Mouse (Mus musculus) pancreas, adult 10 weeks (tissue): Measurements from ENCODE around the gene Gm3542. TPM values are rescaled to one million over a fixed set of nuclear protein-coding genes. Genes with fewer than 3 reads are reported as not detected.

Source experiments
- polyA plus RNA-seq: library from polyadenylated mRNA; stranded (reverse); fragments of 350-450 nt; fragmentation: Illumina TruSeq; extraction: RNeasy Lipid Tissue Mini Kit (QIAGEN cat#74804); gene quantifications from one replicate; pipeline ENCODE4 v1.2.3, GENCODE M21; 2015; ENCODE audit warnings: low read depth, low replicate concordance; ENCODE audit not compliant: insufficient read depth

Gm3542 gene
- polyA plus RNA-seq: not detected

GRCm38 (mm10) chr14:5334828-5335227 lies at the start of gene Gm3542:
TSS of gene Gm3542 (minus strand) at chr14:5334928.

Other genes with a start within 250 kb of the Gm3542 start
- gene Gm8279, start 203.4 kb downstream of the Gm3542 start, polyA plus RNA-seq: not detected
- not detected for gene Gm3317, start 170.4 kb downstream of the Gm3542 start, polyA plus RNA-seq
- not detected for gene Gm8271, start 149.1 kb downstream of the Gm3542 start, polyA plus RNA-seq
- not detected for gene Gm3526, start 74.3 kb downstream of the Gm3542 start, polyA plus RNA-seq
- not detected for gene Gm3500, start 54.1 kb upstream of the Gm3542 start, polyA plus RNA-seq
- gene Gm3194, start 120.5 kb upstream of the Gm3542 start, polyA plus RNA-seq: not detected
- gene Gm8246, start 142.9 kb upstream of the Gm3542 start, polyA plus RNA-seq: not detected
- gene Gm3187, start 149.3 kb upstream of the Gm3542 start, polyA plus RNA-seq: not detected
- gene Gm3488, start 166.7 kb upstream of the Gm3542 start, polyA plus RNA-seq: not detected
- not detected for gene Gm3532, start 203.6 kb upstream of the Gm3542 start, polyA plus RNA-seq